Mouse (Mus musculus): ENCODE measurements around the gene Gm21671. TPM values are rescaled to one million over a fixed set of nuclear protein-coding genes. Genes with fewer than 3 reads are reported as not detected.

Gm21671 gene
- not detected for total RNA-seq (2023)

DNA sequence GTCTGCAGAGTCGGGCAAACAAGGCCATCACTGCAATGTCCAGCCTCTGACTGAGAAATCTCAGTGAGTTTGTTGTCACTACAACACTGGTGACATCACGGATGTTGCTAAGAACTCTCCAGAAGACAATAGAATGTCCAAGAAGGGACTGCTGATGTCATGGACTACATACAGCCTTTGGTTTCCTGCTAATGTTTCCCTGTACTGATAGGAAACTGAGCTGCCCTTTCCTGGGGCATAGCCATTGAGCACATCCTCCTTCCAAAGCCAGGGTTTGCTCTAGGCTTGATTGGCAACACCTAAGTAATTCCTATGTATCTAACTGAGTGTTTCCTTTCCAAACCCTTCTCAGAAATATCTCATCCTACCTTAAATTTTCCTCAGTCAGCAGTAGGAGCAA, at the start of gene Gm21671:
Gene Gm21671, minus strand, starts transcription at position 101 of the 400 bp plus-strand sequence.

DNA sequence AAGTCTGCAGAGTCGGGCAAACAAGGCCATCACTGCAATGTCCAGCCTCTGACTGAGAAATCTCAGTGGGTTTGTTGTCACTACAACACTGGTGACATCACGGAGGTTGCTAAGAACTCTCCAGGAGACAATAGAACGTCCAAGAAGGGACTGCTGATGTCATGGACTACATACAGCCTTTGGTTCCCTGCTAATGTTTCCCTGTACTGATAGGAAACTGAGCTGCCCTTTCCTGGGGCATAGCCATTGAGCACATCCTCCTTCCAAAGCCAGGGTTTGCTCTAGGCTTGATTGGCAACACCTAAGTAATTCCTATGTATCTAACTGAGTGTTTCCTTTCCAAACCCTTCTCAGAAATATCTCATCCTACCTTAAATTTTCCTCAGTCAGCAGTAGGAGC, 34.3 kb upstream of the Gm21671 start, which contains the start of gene Gm21698:
Gene Gm21698, minus strand, starts transcription at position 101 of the 400 bp plus-strand sequence.

DNA sequence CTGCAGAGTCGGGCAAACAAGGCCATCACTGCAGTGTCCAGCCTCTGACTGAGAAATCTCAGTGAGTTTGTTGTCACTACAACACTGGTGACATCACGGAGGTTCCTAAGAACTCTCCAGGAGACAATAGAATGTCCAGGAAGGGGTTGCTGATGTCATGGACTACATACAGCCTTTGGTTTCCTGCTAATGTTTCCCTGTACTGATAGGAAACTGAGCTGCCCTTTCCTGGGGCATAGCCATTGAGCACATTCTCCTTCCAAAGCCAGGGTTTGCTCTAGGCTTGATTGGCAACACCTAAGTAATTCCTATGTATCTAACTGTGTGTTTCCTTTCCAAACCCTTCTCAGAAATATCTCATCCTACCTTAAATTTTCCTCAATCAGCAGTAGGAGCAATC, 18.3 kb upstream of the Gm21671 start, which contains the start of gene Gm21680:
Gene Gm21680, minus strand, starts transcription at position 101 of the 400 bp plus-strand sequence.

DNA sequence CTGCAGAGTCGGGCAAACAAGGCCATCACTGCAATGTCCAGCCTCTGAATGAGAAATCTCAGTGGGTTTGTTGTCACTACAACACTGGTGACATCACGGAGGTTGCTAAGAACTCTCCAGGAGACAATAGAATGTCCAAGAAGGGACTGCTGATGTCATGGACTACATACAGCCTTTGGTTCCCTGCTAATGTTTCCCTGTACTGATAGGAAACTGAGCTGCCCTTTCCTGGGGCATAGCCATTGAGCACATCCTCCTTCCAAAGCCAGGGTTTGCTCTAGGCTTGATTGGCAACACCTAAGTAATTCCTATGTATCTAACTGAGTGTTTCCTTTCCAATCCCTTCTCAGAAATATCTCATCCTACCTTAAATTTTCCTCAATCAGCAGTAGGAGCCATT, 11.9 kb downstream of the Gm21671 start, which contains the start of gene Gm21663:
Gene Gm21663, minus strand, starts transcription at position 101 of the 400 bp plus-strand sequence.

Other genes with a start within 250 kb of the Gm21671 start
- gene Xrcc2, start 248.6 kb downstream of the Gm21671 start, total RNA-seq (2023), result 10 to 100 TPM in 1 of 2 experiments, 1 to 10 TPM in 1; 8.6 to 11.7 TPM
- gene Actr3b, start 194.4 kb downstream of the Gm21671 start, total RNA-seq (2023), result 1 to 10 TPM; 8.7 to 9.4 TPM
- gene Gm21663, start 12.0 kb downstream of the Gm21671 start, total RNA-seq (2023), result not detected
- not detected for gene Gm21680, start 18.2 kb upstream of the Gm21671 start, total RNA-seq (2023)
- not detected for gene Gm21698, start 34.2 kb upstream of the Gm21671 start, total RNA-seq (2023)
- not detected for gene Gm1979, start 50.4 kb upstream of the Gm21671 start, total RNA-seq (2023)
- not detected for gene Gm5862, start 68.5 kb upstream of the Gm21671 start, total RNA-seq (2023)
- not detected for gene Speer4a, start 85.1 kb upstream of the Gm21671 start, total RNA-seq (2023)
- gene Gm7347, start 104.2 kb upstream of the Gm21671 start, total RNA-seq (2023), result not detected
- not detected for gene Gm10471, start 134.9 kb upstream of the Gm21671 start, total RNA-seq (2023)
- not detected for gene 5031410I06Rik, start 150.9 kb upstream of the Gm21671 start, total RNA-seq (2023)
- not detected for gene Gm10220, start 167.0 kb upstream of the Gm21671 start, total RNA-seq (2023)

Measured in B cell, adult 67 days (primary cell).